Mouse (Mus musculus): ENCODE results near the gene Pskh1.

Gene Pskh1

GRCm38 (mm10) chr8:105890870-105891269 lies 9.4 kb upstream of the Pskh1 start:
- intact Hi-C loops (cut with DNase I): no loop called here

GRCm38 (mm10) chr8:105892432-105892831 lies 7.8 kb upstream of the Pskh1 start:
- intact Hi-C loops (cut with DNase I): loop anchor here (2.0 kb wide), 1 partner anchor 38 kb away; no protein-coding TSS in a partner anchor

DNA sequence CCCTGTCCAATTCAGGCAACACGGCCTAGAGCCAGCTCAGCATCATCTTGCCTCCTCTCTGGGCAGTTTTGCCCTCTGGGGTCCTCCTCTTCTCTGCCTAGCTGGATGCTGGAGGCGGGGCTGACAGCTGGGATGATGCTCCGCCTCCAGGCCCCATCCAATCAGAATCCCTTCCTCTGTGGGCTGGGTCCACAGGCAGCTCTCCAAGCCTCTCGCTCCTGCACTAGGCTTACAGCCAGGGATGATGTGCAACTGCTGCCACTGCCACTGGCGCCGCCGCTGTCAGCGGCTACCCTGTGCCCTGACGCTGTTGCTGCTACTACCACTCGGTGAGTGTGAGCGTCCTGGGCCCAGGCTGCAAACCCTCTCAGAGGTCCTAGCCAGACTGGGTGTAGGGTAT lies 6.9 kb upstream of the Pskh1 start, which contains the start of gene Nrn1l:
Gene Nrn1l (plus strand): TSS at position 229 of the 400 bp plus-strand sequence.
- intact Hi-C loops (cut with DNase I): loop anchor here (2.0 kb wide), 1 partner anchor 37 kb away; no protein-coding TSS in a partner anchor

DNA sequence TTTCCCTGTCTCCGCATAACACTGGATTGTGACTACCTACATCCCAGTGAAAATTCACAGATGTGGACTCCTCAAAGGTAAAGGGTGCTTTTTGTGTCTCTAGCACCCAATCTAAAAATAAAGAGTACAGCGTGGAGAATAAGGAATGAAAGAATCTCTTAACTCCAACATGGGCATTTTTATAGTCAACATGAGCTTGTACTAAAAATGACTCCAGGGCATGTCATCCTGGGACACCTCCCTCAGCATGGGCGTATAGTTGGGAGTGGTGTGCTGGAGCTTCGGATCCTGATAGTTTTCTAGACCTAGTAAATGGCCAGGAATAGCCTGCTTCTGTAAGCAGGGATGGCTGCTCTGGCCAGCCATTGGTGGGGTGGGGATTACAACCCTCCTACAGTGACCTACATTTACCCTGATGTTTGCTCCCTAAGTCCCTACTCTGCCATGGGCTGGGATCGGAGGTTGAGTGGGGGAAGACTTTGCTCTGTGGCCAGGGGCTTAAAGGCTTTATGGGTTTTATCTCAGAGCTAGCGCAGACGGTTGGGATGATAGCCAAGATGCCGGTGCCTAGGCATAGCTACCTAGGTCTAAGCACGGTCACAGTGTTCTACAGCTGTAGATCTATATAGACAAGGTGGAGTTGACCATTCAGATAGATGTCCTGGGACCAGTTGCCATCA lies 2.3 kb upstream of the Pskh1 start:
- intact Hi-C loops (cut with DNase I): loop anchor here (5.0 kb wide), 1 partner anchor 36 kb away; the partner anchor contains the start of gene Nutf2

GRCm38 (mm10) chr8:105900941-105901616 lies 838 bp downstream of the Pskh1 start:
- intact Hi-C loops (cut with DNase I): no loop called here

- intact Hi-C loops (cut with DNase I): no loop called here
Observed at GRCm38 (mm10) chr8:105919390-105919789, 19.1 kb downstream of the Pskh1 start.

GRCm38 (mm10) chr8:105925123-105925522 lies 24.9 kb downstream of the Pskh1 start:
- intact Hi-C loops (cut with DNase I): no loop called here

- intact Hi-C loops (cut with DNase I): loop anchor here (2.0 to 5.0 kb wide), 3 partner anchors 38 to 218 kb away; partner anchors contain the start of gene Nrn1l
Observed at GRCm38 (mm10) chr8:105930602-105931001, 30.4 kb downstream of the Pskh1 start.

GRCm38 (mm10) chr8:105931271-105931670 lies 31.0 kb downstream of the Pskh1 start:
- intact Hi-C loops (cut with DNase I): loop anchor here (2.0 to 5.0 kb wide), 3 partner anchors 38 to 219 kb away; partner anchors contain the start of gene Nrn1l

- intact Hi-C loops (cut with DNase I): loop anchor here (5.0 kb wide), 2 partner anchors 95 to 220 kb away; no protein-coding TSS in a partner anchor
Observed at GRCm38 (mm10) chr8:105932525-105932924, 32.3 kb downstream of the Pskh1 start.

DNA sequence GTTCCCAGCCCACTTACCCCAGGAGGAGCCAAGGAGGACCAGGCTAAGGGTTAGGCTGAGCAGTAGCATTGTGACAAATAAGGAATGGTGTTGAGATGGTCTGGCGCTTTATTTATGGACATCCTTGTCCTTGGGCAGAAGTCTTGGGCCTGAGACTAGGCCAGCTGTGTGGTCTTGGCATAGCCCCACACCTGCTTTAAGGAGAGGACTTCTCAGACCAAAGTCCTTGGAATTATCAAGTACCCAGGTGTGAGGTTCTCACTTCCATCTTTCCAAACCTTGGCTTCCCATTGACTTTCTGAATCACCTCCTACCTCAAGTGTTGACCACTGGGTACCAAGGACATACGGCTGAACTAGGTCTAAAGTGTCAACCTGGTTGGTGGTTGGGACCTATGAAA lies 33.5 kb downstream of the Pskh1 start, which contains the start of gene Ctrl:
Gene Ctrl (minus strand): TSS at position 101 of the 400 bp plus-strand sequence.
- intact Hi-C loops (cut with DNase I): loop anchor here (5.0 kb wide), 2 partner anchors 96 to 221 kb away; no protein-coding TSS in a partner anchor

GRCm38 (mm10) chr8:105935105-105935504 lies 34.9 kb downstream of the Pskh1 start:
- intact Hi-C loops (cut with DNase I): no loop called here

- intact Hi-C loops (cut with DNase I): no loop called here
Observed at GRCm38 (mm10) chr8:105935863-105936603, 35.8 kb downstream of the Pskh1 start.

- intact Hi-C loops (cut with DNase I): no loop called here
Observed at GRCm38 (mm10) chr8:105936866-105937475, 36.7 kb downstream of the Pskh1 start.

DNA sequence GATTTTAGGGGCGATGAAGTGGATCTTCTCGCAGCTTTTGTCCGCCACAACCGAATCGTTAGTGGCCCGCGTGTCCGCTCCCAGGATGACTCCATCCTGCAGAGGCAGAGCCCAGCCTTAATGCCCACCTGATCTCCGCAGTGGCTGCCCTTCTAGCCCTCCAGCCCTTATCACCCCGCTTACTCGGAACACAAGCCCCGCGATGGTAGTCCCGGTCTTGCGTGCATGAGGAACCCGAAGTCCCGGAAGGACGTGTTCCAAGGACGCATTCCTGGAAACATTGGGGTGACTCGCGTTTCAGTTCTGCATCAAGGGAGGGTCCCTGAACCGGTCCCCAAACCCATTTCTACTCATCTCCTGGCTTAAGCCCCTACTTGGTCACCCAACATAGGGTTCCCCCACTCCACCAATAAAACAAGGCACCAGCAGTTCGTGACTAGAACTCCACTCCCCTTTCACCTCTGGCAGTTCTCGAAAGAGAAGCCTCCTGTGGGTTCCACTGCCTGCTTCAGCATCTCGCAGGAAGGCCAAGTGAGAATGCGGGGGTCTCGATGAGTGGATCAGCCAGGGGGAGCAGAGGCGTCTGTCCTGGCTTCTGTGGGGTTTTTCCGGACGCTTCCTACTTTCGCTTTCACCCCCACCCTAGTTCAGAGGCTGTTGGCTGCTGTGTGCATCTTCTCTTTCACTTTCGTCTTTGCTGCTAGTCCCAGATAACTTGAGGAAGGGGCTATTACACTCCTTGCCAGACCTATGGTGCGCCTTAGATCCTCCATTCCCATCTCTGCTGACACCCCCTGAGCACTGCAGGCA lies 37.5 kb downstream of the Pskh1 start:
- intact Hi-C loops (cut with DNase I): no loop called here

- intact Hi-C loops (cut with DNase I): no loop called here
Observed at GRCm38 (mm10) chr8:105938306-105938669, 38.0 kb downstream of the Pskh1 start, which contains the start of gene Psmb10. TSS of gene Psmb10 (minus strand) at chr8:105938444.

GRCm38 (mm10) chr8:105942026-105942425 lies 41.8 kb downstream of the Pskh1 start:
- intact Hi-C loops (cut with DNase I): no loop called here

DNA sequence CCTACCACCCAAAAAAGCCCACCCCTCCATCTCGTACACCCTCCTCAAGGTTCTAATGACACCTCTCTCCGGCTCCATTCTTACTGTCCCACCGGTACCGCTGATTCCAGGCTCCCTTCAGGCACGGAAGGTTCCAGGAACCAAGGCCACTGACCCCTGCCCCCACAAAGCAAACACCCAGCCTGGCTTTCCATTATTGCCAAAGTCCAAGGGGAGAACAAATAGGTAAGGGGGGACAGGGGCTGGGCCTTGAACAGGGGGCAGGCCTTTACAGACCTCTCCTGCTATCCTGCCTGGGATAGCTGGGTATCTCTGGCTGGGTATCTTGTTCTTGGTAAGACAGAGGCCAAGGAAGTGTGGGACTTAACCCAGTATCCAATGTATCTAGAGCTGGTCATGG lies 42.3 kb downstream of the Pskh1 start:
- intact Hi-C loops (cut with DNase I): no loop called here

DNA sequence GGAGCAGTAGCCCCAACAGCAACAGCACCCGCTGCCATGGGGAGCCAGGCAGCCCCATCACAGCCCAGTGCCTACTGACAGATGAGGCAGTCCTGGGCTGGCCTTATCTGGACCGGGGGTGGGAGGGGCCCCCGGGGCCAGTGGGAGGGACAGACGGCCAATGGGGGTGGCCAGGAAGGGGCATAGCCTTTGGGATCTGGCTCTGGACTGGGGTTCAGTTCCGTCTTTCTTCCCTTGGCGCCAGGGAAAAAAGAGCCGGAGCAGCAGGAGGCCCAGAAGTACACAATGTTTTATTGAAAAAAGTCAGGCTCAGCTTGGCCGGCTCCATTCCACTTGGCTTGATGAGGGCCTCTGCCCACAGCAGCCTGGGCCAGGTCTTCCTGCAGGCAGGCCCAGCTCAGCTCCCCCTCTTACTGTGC lies 43.1 kb downstream of the Pskh1 start, which contains the start of gene Lcat:
Gene Lcat (minus strand): TSS at position 62 of the 419 bp plus-strand sequence.
- intact Hi-C loops (cut with DNase I): no loop called here

DNA sequence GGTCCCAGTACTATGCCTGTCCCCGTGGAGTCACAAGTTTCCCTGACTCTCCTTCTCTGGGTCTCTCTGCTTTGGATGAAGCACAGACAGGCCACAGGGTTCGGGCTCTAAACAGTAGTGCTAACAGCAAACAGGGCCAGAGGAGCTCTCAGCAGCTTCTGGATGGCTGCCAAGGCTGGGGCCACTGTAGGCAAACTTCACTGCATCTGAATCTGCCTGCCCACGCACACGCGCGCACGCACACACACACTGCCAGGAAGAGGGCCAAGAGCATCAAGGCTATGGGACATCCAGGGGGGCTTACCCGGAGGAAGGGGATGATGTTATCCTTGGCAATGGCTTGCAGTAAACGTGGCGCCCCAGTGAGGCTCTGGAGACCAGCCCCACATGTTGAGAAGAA lies 49.1 kb downstream of the Pskh1 start:
- intact Hi-C loops (cut with DNase I): no loop called here
